Mouse (Mus musculus) kidney, postnatal 25 days (tissue): ENCODE data around the gene Dhrs7b.
"Not testable (repeated sequence)": the region's sequence is repeated elsewhere in the genome, so short reads cannot be mapped to it uniquely, and the experiment has no call there.

Experiments
- DNase-seq, 2 experiments: peaks; one replicate each; pipeline ENCODE4 v3.0.0; 2021; ENCODE audit warnings: mixed read lengths in 2 of 2

The Dhrs7b gene

DNA sequence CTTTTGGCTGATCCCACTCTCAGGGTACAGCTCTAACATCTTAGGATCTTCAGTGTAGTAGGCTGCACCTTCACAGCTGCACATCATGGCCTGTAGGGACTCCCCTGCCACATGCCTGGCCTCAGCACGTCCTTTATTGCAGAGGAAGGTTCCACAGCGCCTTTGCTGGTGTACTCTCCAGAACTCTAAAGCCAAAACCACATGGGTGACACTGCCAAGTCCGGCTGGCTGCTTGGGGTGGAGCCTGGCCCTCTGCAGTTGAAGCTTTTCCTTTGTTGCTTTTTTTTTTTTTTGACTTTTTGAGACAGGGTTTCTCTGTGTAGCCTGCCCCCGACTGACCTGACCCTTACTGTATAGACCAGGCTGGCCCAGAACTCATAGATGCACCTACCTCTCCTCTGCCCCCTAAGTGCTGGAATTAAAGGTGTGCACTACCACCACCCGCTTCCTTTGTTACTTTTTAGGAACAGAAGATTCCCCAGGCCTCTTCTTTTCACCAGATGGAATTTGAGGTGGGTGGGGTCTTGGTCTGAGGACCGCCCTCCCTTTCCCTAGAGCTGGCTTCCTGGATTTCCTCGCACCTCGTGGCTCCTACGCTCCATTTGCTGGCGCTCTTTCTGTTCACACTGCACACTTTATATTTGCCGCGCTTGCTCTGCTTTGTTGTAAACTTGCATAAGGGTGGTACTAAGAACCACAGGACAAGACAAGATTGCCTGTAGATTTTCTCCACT lies 11.2 kb downstream of the Dhrs7b start:
- no peak for DNase-seq

DNA sequence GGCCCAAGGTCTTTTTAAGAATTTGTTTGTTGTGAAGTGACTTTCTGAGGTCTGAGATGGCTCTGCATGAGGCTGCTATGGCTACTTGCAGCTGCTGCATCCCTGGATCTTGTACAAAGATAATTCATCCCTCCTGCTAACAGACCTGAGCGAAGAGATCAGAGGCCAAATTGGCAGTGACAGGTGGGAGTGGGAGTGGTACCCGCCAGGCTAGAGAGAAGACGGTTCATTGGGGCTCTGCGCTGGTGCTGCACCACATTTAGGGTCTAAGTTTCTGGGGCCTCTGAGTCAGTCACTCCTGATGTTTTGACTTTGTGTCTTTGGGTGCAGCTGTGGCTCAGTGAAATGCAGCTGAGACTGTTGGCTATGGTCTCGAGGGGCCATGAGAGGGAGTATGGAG lies 13.0 kb downstream of the Dhrs7b start:
- DNase-seq, result no peak

DNA sequence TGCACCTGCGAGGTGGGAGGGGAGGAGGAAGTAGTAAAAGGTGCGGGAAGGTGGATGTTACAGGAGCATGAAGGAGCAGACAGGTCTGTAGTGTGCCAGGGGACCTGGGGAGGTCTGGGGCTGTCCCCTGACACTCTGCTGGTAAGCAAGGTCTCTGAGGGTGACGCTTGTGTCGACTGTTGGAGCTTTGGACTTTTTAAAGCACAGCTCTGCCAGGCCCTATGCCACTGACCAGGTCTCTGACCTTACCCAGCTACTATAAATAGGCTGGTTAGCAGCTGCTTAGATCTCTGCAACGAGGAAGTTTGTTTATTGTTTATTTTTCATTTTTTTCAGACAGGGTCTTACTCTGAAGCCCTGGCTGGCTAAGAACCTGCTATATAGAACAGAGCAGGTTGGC lies 15.0 kb downstream of the Dhrs7b start:
- DNase-seq, result no peak

DNA sequence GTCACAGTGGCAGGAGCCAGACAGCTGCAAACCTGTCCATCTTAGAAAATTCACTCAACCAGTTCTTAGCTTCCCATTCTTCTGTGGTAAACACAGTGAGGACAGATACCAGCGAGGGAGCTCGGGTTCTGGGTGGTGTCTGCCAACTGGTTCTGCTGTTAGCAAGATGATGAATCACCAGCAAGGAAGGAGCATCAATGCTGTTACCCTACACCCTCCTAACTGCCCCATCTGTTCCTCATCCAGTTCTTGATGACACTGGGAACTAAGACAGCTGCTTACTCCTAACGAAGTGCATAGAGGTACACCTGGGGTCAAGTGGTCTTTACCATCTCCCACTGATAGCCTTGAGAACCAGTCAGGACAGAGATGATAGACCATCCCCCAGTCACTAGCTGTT lies 26.2 kb downstream of the Dhrs7b start:
- no peak for DNase-seq

DNA sequence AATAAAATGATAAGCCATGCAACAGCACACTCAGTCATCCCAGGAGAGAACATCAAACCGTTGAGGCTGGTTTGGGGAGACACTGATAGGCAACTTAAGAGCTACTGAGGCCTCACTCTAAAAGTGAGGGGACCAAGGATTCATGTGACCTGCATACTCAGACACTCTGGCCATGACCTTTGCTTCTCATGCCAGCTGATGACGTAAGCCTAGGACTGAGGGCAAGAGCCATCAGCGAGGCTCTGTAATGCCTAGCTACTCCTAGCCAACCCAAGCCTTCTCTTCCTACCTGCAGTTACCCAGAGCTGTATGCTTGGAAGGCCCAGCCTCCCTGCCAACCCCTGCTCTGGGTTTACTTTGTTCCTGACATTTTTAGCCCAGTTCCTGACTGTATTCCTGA lies 31.6 kb downstream of the Dhrs7b start:
- peak; percentile 14 to 62 for DNase-seq

DNA sequence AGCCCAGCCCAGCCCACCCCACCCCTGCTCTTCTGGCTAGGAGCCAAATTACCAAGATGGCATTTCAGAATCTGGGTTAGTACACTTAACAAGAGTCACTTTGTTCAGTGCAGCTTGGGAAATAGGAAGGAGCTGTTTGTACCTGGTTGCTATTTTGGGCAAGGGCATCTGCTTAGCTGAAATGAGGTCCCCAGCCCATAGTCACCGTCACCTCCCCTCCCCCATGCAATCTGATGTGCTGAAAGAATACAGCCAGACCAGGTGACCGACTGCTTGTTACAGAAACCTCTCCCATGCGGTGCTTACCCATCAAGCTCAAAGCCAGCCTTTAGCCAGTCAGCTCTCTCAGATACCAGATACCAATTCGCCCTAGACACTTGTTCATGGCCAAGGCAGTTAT lies 32.8 kb downstream of the Dhrs7b start:
- peak in 1 of 2 experiments; percentile 48 for DNase-seq

DNA sequence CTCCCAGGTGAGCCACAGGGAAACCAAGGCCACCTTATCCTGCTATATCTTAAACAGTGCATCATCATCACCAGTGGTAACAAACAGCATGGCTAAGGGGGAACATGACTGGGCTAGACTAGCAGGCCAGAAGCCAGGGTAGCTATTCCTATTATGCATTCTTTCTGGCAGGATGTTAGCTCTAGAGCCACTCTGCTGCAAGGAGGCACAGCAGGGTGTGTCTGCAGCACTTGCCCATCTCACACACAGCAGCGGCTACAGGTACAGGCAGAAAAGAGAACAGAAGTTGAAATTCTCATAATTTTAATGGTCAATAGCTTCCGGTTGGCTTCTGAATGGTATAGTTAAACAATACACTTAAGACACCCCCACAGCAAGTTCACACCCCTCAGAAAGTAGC lies 33.7 kb downstream of the Dhrs7b start:
- DNase-seq, result no peak

DNA sequence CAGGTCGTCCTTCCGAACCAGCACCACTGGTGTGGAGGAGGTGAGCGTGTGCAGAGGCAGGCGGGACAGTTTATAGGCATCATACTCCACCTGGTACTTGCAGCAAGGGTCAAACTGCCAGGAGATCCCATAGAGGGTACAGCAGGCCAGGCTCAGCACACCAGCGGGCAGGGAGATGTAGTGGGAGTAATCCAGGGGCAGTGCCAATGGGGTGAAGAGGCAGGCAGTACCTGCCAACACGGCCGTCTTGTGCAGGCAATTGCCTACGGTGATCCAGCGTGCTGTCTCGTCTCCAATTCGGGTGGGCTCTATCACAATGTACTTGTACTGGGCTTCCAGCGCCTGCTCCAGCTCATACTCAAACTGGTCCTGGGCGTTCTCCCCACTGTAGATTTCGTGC lies 34.5 kb downstream of the Dhrs7b start:
- DNase-seq, result peak in 1 of 2 experiments; percentile 51

DNA sequence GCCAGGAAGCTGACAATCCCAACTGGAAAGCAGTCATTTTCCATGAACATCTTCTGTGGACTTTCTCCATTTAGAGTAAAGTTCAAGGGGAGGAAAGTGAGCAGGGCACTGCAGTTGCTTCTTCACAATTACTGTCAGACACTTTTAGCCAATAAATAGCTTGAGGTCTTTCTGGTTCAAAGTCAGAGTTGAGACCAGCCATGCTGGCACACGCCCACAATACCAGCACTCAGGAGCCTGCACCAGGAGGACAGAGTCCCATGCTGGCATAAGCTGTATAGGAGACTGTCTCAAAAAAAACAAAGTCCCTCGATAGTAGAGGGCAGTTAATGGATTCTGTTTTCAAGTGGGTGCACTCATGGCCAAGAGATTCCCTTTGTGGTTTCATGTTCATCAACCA lies 35.6 kb downstream of the Dhrs7b start:
- DNase-seq, result peak; percentile 49 to 82

DNA sequence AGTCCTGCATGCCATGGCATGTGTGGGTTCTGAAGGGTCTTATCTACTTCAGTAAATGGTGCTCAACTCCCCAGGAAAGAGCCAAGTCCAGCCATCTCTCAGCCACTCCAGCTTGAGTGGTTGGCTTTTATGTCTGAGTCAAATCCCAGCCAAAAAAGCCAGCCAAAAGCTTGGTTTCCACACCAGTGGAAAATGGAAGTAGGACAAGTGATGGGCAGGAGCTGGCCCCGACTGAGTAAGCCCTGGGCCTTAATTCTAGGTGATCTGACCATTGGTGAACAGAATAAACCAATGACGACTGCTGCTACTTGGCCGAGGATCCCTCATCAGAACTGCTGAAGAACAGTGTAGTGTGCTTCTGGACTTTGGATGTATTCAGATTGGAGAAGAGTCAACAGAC lies 37.0 kb downstream of the Dhrs7b start:
- DNase-seq, result no peak

DNA sequence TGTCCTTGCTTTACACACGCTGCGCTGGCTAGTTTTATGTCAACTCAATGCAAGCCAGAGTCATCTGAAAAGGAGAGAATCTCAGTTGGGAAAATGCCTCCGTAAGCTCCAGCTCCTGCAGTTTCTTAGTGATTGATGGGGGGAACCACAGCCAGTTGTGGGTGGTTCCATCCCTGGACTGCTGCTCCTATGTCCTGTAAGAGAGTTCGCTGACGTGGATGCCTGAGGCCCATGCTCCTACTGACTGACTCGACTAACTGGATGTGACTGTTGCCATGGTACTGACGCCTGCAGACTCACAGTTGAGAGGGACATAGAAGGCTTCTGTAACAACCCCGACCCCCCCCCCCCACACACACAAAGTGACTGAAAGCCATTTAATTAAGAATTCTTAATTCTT lies 37.5 kb downstream of the Dhrs7b start:
- DNase-seq, result peak; percentile 32 to 79

DNA sequence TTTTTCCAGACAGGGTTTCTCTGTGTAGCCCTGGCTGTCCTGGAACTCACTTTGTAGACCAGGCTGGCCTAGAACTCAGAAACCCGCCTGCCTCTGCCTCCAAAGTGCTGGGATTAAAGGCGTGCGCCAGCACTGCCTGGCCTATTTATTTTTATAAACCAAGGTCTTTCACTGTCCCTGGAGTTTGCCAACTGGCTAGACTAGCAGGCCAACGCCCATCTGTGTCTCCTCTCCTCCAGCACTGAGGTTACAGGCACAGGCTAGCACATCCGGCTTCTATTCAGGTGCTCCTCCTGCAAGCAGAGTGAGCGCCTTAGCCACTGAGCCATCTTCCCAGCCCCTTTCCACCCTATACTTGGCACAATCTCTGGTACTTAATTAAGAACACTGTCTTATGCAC lies 39.0 kb downstream of the Dhrs7b start:
- DNase-seq, result not testable (repeated sequence)

DNA sequence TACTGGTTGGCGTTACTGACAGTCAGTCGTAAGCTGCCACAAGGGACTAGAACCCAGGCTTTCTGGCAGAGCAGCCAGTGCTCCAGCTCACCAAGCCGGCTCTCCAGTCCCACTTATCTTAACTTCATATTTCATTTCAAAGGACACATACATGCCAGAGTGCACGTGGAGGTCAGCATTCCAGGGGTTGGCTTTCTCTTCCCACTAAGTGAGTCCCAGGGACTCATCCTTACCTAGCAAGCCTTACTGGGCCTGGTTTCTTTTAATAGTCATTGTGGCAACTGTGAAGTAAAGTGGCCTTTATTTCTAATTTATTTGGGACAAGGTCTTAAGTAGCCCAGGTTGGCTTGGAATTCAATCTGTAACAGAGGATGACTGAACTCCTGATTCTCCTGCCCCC lies 41.0 kb downstream of the Dhrs7b start:
- DNase-seq, result no peak

DNA sequence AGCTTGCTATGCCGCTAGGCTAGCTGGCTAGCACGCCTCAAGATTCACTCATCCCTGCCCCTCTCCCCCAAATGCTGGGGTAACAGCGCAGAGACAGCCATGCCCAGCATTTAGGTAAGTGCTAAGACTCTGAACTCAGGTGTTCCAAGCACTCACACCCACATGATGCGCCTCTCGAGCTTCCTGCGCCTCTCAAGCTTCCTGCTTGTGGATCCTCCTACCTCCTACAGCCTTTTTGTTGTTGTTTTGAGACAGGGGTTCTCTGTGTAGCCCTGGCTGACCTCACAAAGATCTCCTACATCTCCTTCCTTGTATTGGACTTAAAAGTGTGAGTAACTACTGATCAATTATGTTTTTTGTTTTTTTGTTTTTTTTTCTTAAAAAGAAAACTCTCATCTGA lies 42.7 kb downstream of the Dhrs7b start:
- DNase-seq, result no peak

DNA sequence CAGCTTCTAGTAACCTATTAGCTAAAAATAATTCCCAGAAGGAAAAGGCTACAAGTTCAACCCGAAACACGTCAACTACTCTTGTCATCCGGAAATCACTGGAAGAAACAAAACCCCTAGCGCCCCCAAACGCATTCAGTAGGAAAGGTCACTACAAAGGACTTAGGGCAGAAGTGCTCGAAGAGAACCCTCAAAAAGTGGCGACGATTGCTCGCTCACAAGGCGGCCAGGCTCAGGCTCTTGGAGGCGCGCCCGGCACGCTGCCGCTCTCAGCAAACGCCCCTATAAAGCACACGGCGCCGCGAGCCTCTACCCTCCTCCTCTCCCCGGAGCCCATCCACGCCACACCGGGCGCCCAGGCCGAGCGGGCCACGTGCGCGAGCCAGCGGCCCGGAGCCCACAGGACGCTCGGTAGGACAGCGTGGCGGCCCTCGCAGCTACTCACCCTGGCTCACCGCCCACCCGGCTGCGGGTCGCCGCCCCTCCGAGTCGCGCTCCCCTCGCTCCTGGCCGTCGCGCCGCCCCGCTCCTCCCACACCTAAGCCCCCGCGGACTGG lies 47.7 kb downstream of the Dhrs7b start:
- peak; percentile 71 to 74 for DNase-seq

DNA sequence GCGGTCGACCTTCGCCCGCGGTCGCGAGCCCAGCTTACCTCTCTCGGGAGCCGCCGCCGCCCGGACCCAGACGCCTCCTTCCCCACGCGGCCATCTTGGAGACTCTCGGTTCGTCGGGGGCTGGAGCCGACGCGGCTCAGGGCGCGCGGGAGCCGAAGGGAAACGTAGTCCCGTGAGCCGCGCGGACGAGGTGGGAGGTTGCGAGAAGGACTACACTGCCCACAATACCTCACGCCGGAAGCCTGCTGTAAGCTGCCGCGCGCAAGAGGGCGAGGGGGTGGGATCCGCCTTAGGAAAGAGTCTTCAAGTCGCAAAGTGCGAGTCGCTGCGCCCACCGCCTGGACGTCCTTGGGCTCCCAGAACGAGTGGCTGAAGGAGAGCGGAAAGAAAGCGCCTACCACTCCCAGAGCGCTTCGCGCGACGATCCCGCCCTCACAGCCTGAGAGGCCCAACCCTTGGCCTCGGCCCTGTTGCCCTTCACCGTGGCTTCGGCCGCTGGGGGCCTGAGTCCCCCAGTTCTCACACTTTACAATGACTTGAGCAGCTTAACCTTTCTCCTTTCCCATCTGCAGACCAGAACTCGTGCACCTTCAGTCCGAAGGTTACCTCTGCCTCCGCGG lies 48.4 kb downstream of the Dhrs7b start, which contains the start of gene Tmem11:
Tmem11 (minus strand) TSS at position 598 of the 620 bp plus-strand sequence.
- peak; percentile 95 to 99 for DNase-seq

DNA sequence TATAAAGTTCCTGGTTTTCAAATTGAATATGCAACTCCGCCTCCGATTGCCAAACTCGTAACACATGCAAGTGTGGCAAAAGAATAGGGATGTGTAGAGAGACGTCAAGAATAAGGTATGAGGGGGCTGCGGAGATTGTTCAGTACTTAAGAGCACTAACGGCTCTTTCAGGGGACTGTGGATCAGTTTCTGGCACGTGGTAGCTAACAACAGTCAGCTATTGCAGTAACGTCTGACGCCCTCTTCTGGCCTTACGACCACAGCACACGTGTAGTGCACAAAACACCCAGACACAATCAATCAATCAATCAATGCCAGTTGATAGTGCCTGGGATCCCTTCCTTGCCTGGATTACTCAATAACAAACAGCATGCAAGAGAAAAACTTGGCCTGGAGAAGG lies 49.0 kb downstream of the Dhrs7b start:
- peak; percentile 64 to 72 for DNase-seq

DNA sequence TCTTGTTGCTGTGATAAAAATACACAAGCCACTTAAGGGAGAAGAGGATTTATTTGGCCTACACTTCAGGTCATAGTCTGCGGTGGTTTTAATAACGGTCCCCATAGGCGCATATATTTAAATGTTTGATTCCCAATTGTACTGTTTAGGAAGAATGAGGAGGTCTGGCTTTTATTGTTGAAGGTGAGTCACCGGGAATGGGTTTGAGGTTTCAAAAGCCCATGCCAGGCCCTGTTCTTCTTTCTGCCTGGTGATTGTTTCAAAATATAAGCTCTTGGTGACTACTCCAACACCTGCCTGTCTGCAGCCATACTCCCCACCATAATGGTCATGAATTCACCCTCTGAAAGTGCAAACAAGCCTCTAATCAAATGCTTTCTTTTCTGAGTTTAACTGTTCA lies 50.1 kb downstream of the Dhrs7b start:
- DNase-seq, result no peak

DNA sequence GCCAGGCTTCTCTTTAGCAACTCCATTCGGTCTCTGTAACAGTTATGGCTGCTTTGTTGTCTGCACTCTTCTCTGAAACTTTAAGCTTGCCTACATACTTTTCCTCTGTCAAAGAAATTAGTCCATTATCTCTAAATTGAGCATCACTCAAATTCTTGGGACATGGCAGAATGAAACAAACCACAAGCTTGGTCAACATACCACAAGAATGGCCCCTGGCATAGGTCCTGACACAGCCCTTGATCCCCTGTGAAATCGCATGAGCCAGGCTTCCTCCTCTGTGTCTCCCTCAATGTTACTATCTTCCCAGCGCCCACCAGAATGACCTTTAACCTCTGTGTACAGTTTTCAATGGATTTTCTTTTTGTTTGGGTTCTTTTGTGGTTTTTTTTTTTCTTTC lies 52.0 kb downstream of the Dhrs7b start:
- no peak for DNase-seq

DNA sequence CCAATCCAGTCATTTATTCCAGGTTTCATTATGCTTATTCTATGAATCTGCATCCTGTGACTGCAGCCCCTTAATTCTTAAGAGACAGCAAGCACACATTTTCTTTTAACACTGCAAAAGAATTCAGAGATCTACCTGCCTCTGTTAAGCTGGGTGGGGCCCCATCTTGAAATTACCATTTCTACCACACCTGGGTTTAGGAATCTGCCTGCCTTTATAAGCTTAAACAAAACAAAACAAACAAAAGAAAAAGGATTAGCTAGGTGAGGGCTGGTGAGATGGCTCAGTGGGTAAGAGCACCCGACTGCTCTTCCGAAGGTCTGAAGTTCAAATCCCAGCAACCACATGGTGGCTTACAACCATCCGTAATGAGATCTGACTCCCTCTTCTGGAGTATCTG lies 56.6 kb downstream of the Dhrs7b start:
- not testable (repeated sequence) for DNase-seq

DNA sequence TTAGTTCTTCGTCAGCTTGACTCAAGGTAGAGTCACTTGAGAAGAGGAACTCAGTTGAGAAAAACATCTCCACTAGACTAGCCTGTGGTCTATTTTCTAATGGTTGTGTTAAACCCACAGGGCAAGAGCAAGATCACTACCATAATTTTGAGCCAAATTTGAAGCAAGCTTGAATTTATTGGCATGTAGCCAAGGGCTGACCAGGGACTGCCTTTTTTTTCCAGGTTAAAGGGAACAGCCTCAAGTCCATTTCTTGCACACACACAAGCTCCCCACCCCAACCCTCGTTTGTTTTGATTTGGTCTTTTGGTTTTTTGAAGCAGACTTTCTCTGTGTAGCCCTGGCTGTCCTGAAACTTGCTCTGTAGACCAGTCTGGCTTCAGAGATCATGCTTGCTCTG lies 59.4 kb downstream of the Dhrs7b start:
- DNase-seq, result no peak

DNA sequence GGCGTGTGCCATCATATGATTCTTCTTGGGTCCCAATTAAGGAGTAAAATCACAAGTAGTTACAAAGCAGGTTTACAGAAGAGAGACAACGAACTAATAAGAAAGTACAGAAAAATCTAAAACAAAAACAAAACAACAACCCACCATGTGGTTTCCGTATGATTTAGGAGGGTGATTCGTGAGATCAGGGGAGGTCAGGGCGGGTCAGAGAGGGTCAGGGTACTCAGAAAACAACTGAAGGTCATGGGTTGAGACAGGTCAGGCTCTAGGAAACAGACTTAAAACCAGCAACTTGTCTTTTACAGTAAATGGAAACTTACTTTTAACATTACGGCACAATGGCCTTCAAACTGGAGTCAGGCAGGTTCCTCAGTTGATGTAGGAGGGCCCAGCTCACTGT lies 59.9 kb downstream of the Dhrs7b start:
- peak; percentile 46 to 51 for DNase-seq

DNA sequence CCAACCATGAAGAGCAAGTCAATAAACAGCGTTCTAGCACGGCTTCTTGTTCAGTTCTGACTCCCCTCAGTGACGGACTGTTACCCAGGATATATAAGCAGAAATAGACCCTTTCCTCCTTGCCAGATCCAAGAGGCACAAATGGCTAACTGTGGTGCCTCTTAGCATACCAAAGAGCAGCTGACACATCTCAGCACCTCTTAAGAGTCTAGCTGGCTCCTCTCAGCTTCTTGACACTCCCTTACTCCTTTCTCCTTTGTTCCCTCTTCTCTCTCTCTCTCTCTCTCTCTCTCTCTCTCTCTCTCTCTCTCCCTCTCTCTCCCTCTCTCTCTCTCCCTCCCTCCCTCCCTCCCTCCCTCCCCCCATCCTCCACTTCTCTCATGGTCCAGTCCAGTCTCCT lies 60.3 kb downstream of the Dhrs7b start:
- DNase-seq, result no peak

DNA sequence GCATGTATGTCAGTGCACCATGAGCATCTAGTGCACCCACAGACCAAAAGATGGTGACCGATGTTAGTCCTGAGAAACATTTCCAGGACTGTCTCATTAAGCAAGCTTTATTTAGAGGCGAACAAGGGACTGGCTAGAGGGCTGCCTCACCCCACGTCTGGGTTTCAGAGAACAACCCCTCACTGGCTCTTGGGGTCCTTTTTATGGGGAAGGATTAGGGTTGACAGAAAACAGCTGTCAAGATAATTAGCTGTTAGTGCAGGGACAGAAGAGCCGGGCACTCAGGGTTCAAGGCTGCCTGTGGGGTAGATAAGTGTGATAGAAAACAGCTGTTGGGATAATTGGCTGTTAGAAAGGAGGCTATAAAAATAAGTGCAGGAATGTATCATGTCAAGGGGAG lies 65.5 kb downstream of the Dhrs7b start:
- DNase-seq, result no peak
